Mouse (Mus musculus) spleen, postnatal 10 days (tissue): ENCODE data around the gene A630095N17Rik.

Experiments used
- DNase-seq, 2 experiments: peaks; one replicate each; pipeline ENCODE4 v3.0.0; 2021 to 2022; ENCODE audit warnings: low spot score in 2 of 2

Gene A630095N17Rik

DNA sequence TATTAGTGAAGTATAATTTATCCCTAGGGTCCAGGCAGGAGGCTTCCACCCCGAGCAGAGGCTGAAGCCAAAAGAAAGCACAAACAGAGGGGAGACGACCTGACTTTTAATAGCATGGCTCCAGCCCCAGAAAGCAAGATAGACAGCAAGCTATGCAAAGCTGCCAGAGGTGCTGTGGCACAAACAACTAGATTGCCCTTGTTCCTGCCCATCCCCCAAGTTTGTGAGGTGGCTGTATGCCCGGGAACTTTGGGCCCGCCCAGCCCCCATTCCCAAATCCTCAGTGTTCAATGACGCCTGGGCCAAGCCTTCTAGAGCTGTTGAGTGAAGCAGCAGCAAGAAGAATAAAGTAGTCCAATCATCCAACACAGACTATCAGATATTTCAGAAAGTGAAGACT is 17.0 kb downstream of the A630095N17Rik start:
- no peak for DNase-seq

DNA sequence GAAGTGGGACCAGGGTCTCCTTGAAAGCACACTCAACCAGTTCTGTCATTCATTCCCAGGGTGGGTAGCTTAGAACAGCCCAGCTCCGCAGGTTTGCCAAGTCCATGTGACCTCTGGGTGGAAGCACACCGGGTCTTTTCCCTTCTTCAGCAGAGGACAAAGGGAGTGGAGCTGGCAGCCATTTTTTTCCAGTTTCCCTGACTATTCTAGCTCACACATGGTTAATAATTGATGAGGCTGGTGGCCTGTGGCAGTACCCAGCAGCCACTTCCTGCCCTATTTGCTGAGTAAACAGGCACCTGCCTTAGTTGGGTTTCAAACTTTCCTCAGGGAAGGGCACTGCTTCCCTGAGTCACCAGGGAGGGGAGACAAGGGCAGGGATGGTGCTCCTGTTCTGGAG is 17.5 kb downstream of the A630095N17Rik start:
- no peak for DNase-seq

DNA sequence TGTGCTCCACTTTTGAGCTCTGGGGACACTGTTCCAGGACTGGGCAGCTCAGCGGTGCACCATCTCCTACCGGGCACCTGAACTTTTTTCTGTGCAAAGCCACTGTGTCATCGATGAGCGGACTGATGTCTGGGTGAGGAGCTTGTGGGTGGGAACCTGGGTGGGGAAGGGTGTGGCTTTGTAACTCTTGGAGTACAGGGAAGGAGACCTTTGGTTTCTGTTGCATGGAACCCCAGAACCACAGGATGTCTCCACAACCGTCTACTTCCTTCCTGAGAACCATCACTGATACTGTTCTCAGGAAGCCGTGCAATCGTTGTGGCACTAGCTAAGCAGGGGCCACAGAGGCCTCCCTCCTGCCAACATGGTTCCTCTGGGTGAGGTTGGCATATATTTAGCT is 18.8 kb downstream of the A630095N17Rik start:
- peak in 1 of 2 experiments; percentile 45 for DNase-seq

DNA sequence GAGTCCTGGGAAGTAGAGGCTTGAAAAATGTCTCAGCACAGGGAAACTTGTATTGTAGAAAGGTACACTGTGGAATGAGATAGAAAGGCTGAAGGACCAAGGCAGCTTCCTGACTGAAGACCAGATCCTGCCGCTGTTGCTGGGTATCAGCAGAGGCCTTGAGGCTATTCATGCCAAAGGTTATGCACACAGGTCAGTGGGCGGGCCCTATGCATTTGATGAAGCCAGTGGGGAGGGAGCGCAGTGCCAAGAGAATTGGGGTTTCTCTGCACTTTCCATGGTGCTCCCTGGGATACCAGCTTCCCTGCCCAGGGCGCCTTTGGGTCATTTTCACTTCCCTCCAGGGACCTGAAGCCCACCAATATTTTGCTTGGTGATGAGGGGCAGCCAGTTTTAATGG is 19.4 kb downstream of the A630095N17Rik start:
- peak in 1 of 2 experiments; percentile 31 for DNase-seq

DNA sequence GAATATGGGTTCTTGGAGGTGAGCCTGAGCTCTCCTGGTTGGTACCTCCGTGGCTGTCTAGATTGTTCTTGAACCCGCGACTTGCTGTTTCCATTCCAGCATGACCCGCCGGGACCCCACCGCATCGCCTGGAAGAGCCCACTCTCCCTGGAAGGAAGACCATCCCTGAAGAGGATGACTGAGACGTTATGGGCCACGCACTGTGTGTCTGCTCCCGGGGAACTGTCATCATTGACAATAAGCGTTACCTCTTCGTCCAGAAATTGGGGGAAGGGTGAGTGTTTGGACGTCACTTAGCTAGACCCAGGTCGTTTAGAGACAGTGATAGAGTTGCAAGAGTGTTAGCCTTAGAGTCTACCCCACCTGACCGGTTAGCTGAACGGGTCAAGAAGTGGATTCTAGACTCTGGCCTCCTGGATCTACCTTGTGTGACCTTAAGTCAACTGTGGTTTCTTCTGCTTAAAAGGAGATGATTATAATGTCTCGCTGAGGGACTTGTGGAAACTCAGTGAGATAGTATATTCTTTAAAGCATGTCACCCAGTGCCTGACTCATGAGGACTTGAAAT is 20.7 kb downstream of the A630095N17Rik start:
- DNase-seq = no peak

DNA sequence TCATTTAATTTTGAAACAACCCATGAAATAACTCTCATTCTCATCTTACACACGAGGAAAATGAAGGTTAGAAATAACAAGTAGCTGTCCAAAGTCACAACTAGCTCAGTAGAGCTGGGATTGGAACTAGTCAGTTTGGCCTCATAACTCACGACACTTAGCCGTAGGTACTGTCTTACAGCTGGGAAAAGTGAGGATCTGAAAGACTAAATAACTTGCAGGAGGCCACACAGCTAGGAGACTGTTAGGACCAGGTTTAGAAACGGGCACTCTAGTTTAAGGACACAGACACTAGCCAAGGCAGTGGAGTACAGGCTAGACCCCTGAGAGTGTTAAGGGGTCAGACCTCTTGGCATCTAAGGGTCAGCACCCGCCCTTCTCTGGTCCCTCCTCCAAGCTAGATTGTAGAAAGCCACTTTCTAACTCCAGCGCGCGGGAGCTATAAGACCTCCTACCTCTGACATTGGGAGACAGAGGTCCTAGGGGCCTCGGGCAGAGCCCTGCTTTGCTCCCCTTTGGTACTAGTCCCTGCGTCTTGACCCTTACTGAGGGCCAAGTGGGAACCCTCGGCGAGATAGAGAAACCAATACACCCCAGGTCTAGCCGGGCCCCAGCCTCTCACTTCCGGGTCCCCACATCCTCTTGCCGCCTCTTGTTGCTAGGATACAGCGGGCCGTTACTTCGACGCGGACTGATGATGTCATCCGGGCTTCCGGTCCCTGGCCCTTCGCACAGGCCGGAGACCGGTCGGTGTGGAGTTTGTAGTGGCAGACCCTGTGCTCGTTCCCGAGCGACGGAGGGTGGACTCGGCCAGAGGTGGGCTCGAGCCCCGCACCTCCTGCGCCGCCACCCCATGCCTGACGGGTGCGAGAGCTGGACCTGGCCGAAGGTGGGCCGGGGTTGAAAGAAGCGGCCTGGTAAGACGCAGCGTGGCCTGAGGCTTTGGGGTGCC is 21.5 kb downstream of the A630095N17Rik start, which contains the start of the genes Glb1l and Stk16:
Gene Glb1l (minus strand): TSS at position 678 of the 952 bp plus-strand sequence.
Gene Stk16 (plus strand): TSS at position 703 of the 952 bp plus-strand sequence.
- DNase-seq = peak; percentile 96 to 98

DNA sequence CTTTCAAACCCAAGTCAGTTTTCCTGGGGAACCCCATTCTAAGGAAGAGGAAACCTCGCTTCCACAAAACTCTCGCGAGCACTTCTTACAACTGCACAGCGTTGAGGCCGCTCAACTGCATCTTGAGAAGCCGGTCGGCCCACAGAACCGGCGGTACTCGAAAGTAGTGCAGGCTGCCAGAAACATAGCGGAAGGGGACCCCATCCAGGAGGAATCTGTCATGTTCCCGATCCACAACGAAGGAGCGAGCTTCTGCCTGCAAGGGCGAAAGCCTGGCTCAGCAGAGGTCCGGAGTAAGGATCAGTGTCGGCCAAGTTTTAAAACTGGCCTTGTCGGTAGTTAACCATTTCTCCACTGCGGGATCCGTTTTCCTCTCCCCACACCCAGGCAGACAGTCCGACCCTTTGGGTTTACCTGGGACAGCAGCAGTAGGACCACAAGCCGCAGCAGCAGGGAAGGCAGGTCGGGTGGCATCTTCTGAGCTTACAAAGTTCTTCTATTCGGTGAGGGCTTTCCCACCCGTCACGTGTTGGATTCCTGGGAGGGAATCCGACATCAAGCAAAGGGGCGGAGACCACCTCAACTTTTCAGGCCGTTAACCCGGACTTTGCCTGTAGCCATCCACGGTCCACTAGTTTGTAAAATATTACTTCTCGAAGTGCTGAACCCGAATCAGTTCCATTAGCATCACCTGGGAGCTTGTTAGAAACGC is 22.8 kb downstream of the A630095N17Rik start:
- DNase-seq = peak; percentile 61 to 70

DNA sequence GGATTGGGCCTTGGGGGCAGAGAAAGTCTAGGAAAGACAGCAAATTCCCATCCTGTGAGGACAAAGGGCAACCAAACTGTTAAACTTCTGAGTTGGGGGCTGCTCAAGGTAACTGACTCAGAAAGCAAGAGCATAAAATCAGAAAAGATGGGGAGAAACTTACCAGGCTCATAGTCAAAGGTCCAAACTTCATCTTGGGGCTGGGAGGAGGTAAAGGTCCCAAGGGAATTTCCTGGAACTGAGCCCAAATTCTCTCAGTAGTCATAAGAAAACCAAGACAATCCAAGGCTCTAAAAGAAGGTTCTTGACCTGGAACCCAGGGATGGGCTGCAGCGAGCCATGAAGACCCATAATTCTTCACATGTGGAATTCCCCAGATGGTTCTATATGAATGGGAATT is 30.7 kb downstream of the A630095N17Rik start:
- DNase-seq = no peak

DNA sequence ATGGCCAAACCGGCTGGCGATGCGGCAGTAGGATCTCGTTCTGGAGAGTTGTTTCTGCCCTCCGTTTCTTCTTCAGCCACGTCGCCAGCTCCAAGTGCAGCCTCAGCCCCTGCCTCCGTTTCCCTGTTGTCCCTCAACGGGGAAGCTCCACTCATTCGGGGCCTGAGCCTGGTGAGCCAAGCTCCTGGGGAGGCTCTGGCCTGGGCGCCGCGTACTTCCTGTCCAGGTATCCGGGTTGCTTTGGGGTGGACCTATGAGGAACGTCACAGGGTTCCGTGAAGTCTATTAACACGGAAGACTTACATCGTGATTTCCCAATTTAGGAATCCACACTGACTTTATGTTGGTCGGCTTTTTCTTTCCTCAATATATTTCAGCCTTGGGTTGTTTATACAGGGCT is 39.5 kb downstream of the A630095N17Rik start:
- DNase-seq = peak; percentile 46 to 58

DNA sequence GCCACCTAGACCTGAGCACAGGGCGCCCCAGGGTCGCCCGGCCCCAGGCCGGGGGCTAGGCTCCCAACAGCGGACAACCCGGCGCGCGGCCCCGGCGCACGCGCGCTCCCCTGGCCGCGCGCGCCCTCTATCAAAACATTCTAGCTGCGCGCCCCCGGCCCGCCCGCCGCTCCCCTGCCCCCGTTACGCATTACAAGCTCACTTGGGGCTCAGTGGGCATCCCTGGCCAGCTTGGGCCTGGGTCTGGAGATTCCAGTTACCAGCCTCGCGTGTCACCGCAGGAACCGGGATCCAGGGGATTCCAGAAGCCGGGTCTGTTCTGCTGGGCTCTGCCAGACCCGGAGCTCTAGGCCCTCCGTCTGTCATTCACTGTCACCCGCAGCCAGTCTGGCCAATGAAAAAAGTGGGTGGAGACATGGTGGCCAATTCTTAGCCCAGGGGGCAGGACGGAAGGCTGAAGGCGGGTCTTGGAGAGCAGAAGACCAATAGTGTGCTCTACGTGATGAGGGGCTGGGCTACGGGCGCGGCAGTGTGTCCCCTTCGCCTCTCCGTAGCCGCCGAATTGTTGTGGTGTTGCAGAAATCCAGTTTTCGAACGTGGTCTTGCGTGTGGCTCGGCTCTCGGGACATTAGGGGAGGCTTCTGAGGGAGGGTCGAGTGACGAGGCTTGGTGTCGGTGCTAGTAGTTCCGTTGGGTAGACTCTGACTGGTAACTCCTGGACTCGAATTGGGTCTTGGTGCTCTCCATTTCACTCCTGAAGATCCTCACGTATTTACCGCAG is 40.1 kb downstream of the A630095N17Rik start, which contains the start of the genes Ankzf1 and Atg9a:
Gene Ankzf1 (plus strand): TSS at position 530 of the 781 bp plus-strand sequence.
Gene Atg9a (minus strand): TSS at position 575 of the 781 bp plus-strand sequence.
- DNase-seq = peak; percentile 87 to 94

DNA sequence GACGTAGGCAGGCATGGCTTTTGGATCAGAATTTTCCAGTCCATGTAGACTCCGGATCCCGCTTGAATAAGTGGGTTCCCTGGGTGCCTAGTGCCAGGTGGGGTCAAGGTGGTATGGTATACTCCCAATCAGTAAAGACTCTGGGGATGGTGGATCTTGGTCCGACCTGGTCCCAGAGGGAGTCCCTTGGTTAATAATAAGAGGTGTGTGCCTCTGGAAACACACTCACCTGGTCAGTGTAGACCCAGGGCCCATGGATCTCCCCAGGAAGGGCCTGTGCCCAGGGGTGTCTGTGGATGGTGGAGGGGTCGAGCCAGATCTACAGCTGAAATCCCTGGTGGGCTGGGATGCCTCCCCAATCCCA is 40.7 kb downstream of the A630095N17Rik start:
- peak in 1 of 2 experiments; percentile 48 for DNase-seq

DNA sequence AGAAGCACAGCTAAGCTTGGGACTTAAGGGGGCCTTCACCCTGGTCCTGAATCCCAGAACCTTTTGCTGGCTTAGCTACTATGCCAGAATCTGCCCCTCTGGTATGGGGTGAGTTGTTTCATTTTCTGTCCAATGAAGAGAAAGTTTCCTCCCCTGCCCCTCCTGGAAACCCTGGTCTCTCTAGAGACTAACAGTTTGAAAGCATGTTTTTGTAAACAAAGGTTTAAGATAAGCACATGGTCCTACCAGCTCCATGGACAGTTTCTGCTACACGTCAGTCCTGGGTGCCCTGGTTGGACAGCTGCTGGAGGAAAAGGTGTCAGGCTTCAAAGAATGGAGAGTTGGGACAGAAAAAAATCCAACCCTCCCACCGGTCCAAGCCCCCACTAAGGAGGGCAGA is 41.3 kb downstream of the A630095N17Rik start:
- DNase-seq = peak in 1 of 2 experiments; percentile 31

DNA sequence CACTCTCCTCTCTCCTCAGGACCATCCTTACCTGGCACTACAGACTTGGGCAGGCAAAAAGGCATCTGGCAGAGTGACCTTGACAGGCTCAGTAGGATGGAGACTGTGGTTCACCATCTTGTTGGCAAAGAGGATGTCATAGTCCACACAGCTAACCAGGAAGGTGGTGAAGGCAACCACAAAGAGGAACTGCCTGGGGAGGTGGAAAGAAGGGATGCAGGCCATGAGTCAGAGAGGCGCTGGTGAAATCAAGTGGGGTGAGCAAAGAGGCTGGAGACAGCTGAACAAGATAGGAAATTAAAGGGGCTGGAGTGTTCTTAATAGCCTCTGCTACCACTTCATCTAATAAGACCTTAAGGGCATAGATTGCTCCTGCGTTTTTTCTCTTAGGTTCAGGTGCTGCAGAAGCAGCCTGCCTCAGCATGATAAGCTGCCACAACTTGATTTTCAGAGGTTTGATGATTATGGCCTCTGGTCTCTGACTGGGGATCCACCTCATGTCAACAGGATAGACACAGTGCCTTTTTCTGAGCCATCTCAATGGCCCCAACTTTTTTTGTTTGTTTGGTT is 43.9 kb downstream of the A630095N17Rik start:
- no peak for DNase-seq

DNA sequence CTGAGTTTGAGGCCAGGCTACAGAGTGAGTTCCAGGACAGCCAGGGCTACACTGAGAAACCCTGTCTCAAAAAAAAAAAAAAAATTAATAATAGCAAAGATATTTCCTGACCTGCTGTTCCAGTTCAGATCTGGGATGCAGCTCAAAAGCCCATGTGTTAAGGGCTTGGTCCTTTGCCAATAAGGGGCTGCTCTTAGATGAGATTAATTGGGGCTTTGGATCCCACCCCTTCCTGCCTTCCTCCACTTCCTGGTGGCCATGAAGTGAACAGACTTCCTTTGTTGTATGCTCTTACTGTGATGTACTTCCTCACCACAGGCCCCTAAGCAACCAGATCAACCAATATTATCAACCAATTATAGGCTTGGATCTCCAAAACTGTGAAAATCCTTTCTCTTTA is 44.8 kb downstream of the A630095N17Rik start:
- DNase-seq = no peak

DNA sequence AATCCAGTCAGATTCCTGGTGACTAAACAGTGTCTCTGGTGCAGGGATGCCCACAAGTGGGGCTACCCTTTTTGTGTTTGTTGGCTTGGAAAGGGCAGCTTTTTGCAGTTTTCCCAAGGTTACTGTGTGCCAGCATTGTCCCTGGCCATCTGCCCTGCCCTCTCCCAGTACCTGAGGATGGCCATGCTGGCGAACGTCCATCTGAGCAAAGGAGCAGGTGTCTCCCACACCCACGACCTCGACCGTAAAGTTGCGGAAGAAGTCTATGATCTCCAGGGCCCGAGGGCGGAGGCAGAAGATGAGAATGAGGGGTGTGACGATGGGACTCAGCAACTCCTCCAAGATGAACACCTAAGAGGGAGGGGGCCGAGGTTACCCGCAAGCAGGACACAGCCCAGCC is 46.4 kb downstream of the A630095N17Rik start:
- DNase-seq = no peak

DNA sequence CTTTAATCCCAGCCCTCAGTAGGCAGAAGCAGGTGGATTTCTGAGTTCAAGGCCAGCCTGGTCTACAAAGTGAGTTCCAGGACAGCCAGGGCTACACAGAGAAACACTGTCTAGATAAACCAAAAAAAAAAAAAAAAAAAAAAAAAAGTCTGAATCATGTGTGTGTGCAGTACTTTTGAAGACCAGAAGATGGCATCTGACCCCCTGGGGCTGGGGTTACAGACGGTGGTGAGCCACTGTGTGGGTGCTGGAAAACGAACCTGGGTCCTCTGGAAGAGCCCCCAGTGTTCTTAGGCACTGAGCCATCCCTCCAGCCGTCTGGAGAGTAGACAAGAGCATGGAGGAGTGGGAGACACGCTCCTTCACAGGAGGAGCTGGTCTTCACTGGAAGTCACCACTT is 49.7 kb downstream of the A630095N17Rik start:
- DNase-seq = no peak

DNA sequence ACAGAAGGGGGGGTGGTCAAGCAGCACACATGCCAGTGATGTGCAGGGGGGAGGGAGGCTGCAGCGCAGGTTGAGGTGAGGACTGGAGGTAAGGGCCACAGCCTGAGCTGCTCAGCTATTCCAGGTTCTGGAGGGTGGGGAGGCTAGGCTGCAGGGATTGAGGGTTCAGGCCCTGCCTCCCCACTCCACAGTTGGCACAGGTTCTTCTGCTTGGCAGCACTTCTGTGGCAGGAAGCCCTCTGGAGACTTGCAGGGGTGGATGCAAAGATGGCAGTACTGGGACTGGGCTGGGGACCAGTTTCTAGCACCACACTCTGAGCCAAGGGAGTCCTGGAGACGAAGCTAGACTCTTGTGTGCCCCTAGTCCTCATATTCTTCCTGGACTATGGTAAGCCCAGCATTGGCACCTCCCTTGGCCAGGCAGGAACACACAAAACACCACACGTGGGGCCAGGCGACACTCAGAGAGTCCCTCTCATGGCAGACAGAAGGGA is 50.5 kb downstream of the A630095N17Rik start:
- no peak for DNase-seq

DNA sequence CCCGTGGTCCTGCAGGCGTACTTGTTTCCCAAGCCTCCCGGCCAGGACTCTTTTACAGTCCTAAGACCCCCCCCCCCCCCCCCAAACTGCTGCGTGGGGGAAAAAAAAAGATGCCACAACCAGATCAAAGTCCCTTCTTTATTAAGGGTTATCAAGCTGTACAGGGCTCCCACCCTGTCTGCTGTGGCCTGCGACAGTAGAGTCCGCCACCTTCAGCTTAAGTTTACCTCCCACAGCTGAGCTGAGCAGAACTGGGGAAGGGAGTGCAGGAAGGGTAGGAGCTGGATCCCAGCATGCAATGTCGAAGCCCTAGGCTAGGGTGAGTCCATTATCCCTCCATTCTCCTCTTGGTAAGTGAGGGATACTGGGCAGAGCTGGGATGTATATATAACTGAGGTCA is 51.2 kb downstream of the A630095N17Rik start:
- DNase-seq = no peak

DNA sequence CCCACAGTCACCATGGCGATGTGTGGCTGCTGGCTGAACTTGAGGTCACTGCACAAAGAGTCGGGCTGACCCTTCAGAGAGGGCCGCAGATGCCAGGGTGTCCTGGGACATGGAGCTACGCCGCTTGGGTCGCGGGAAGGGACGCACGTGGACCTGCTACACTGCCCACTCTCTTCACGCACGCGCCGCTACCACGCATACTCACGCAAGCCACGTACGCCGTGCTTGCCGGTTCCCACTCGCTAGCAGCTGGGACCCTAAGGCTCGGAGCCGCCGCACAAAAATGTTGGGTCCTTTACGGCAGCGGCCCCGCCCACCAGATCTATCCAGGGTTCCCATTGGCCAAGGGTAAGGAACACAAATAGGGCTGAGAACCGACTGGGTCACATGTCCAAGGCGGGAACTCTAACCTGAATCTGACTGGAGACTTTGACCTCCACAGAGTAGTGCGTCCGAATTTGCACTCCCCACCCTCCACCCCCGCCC is 51.8 kb downstream of the A630095N17Rik start, which contains the start of gene Abcb6:
Gene Abcb6 (minus strand): TSS at position 288 of the 486 bp plus-strand sequence.
- DNase-seq = peak; percentile 86 to 95

DNA sequence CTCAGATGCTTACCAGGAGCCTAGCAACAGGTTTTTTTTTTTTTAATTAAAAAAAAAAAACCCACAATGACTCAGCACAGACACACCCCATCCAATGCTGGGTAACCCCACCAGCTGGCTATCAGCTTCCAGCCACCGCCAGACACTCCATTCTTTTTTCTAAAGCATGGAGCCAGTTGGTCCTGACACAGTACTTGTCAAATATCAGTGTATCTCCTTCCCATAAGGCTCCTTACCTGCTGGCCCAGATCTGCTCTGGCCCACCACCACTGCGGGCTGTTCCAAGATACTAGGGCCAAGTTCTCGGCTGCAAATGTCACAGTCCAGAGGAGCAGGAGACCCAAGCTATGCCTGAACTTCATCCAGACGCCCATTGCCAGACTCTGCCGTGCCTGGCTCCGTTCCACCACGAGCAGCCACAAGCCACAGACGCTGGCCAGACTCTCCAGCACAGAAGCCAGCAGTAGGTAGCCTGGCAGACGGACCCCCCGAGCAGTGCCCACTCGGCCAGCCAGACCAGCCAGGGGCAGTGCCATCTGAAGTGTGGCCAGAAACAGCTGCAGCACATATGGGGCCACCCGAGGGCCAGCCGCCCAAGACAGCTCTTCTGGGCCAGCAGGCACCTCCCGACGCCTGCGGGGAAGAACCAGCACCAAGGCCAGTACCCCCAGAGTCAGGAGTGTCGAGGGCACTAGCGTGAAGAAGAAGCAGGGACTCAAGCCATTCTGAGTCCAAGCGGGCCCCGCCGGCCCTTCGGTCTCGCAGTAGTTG is 52.4 kb downstream of the A630095N17Rik start:
- DNase-seq = peak; percentile 68 to 69
